Mouse (Mus musculus) forebrain, embryonic 16.5 days (tissue): ENCODE measurements around the gene Tns3. TPM values are rescaled to one million over a fixed set of nuclear protein-coding genes. Genes with fewer than 3 reads are reported as not detected.

ENCODE experiments used
- ATAC-seq: fragments of 200-750 bp; cut with Nextera tagmentation; 2 replicates; pipeline ENCODE4 v1.8.0; 2017; ENCODE audit warnings: mild to moderate bottlenecking, moderate library complexity
- H3K27ac ChIP-seq: fragments of 300-500 bp; sonication (generic); 2 replicates; pipeline ENCODE4 v1.5.1; 2014; ENCODE audit warnings: low read length, control low read depth
- H3K27me3 ChIP-seq: fragments of 300-500 bp; sonication (generic); replicated peaks from 2 replicates; pipeline ENCODE4 v1.6.1; 2014; ENCODE audit warnings: low read length; ENCODE audit not compliant: control insufficient read depth, insufficient read depth
- H3K36me3 ChIP-seq: fragments of 300-500 bp; sonication (generic); 2 replicates; pipeline ENCODE4 v1.6.1; 2014; ENCODE audit not compliant: control insufficient read depth, insufficient read depth
- H3K4me1 ChIP-seq: fragments of 300-500 bp; sonication (generic); replicated peaks from 2 replicates; pipeline ENCODE4 v1.6.1; 2014; ENCODE audit warnings: low read length; ENCODE audit not compliant: control insufficient read depth, insufficient read depth
- H3K4me2 ChIP-seq: fragments of 300-500 bp; sonication (generic); 2 replicates; pipeline ENCODE4 v1.6.1; 2014; ENCODE audit warnings: mild to moderate bottlenecking, low read length, control low read depth
- H3K4me3 ChIP-seq: fragments of 300-500 bp; sonication (generic); replicated peaks from 2 replicates; pipeline ENCODE4 v1.5.1; 2014; ENCODE audit warnings: mild to moderate bottlenecking, low read length, control low read depth
- H3K9ac ChIP-seq: fragments of 300-500 bp; sonication (generic); replicated peaks from 2 replicates; pipeline ENCODE4 v1.6.1; 2014; ENCODE audit warnings: low read depth, low read length, control low read depth
- H3K9me3 ChIP-seq: fragments of 300-500 bp; sonication (generic); 2 replicates; pipeline ENCODE4 v1.6.1; 2016; ENCODE audit warnings: low read length; ENCODE audit not compliant: control insufficient read depth
- WGBS: fragments of 180-500 bp; shearing (Covaris S2); extraction: QIAGEN DNeasy Blood & Tissue Kit; methylation state at CpG from one replicate; pipeline ENCODE4 v1.1.7; 2014; 5-methylcytosine and 5-hydroxymethylcytosine counted together
- polyA plus RNA-seq: library from polyadenylated mRNA; unstranded; fragments of >200 nt; fragmentation: Nextera tagmentation; extraction: Ambion mirVana; gene quantifications from 2 replicates; pipeline ENCODE4 v1.2.1, GENCODE M21; 2015

Gene Tns3
- polyA plus RNA-seq, 1 experiment from 2014 or later: 8.8 TPM

DNA sequence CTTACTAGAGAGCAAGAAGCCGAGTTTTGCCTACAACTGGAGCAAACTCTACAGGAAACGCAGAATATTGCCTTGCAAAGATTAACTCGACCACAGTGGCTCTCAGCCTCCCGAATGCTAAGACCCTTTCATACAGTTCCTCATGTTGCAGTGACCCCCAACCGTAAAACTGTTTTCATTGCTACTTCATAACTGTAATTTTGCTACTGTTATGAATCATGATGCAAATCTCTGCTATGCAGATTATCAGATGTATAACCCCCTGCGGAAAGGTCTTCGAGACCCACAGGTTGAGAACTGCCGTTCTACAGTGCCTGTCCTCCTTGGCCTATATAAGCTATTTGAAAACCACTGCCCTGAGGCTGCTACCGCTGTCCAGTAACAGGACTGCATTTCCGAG lies 46.0 kb downstream of the Tns3 start:
- 67% methylated on average over 10 of the region's 10 CpGs for WGBS
- no peak for ATAC-seq

GRCm38 (mm10) chr11:8615436-8615835 lies 48.9 kb downstream of the Tns3 start:
- no peaks in the 10 kb centered on the region for H3K4me1 ChIP-seq
- no peaks in the 10 kb centered on the region for H3K9me3 ChIP-seq
- no peak overlapping the region for H3K9ac ChIP-seq
- 85% methylated on average over 12 of the region's 12 CpGs for WGBS
- H3K27ac ChIP-seq: no peak overlapping the region
- H3K4me2 ChIP-seq: no peak overlapping the region
- no peak for ATAC-seq
- H3K27me3 ChIP-seq: no peaks in the 10 kb centered on the region
- H3K4me3 ChIP-seq: no peak overlapping the region
- H3K36me3 ChIP-seq: no peaks in the 10 kb centered on the region

More for the DNA sequence above, 46.0 kb downstream of the Tns3 start:
- no peak overlapping the region for H3K9ac ChIP-seq
- H3K4me2 ChIP-seq: no peak overlapping the region
- H3K9me3 ChIP-seq: no peaks in the 10 kb centered on the region
- no peak overlapping the region for H3K4me3 ChIP-seq
- H3K27me3 ChIP-seq: no peaks in the 10 kb centered on the region
- no peaks in the 10 kb centered on the region; the same call in 1 of the 2 replicates for H3K4me1 ChIP-seq
- H3K27ac ChIP-seq: no peak overlapping the region
- H3K36me3 ChIP-seq: no peaks in the 10 kb centered on the region

DNA sequence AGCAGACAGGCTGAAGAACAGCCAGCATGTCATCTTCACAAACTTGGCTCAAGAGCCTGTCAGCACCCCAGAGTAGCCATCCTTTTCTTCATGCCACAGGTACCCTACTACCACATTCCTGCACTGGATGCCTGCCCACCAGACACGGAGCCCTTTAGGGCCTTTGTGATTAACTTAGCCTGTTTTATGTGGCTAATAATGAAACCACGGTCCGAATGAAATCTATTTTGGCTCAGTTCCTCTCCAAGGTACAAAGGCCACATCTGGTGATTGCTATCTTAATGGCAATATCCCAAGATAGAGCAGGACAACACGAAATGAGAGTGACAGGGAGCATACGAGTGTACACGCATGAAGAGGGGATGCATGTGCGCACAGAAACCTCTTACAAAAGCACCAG lies 53.9 kb downstream of the Tns3 start:
- H3K27me3 ChIP-seq: no peaks in the 10 kb centered on the region
- H3K36me3 ChIP-seq: no peaks in the 10 kb centered on the region
- 39% methylated on average over 7 of the region's 7 CpGs for WGBS
- ATAC-seq: no peak
- no peak overlapping the region for H3K27ac ChIP-seq
- H3K9me3 ChIP-seq: no peaks in the 10 kb centered on the region
- H3K9ac ChIP-seq: no peak overlapping the region
- H3K4me2 ChIP-seq: no peak overlapping the region
- H3K4me1 ChIP-seq: no peaks in the 10 kb centered on the region
- H3K4me3 ChIP-seq: no peak overlapping the region

GRCm38 (mm10) chr11:8609873-8610272 lies 54.5 kb downstream of the Tns3 start:
- ATAC-seq: no peak
- Histone ChIP-seq H3K27ac (no peak overlapping the region), H3K4me2 (no peak overlapping the region), H3K9me3 (no peaks in the 10 kb centered on the region), H3K4me1 (no peaks in the 10 kb centered on the region), H3K36me3 (no peaks in the 10 kb centered on the region), H3K27me3 (no peaks in the 10 kb centered on the region), H3K4me3 (no peak overlapping the region), H3K9ac (no peak overlapping the region)
- 90% methylated on average over 12 of the region's 12 CpGs for WGBS

DNA sequence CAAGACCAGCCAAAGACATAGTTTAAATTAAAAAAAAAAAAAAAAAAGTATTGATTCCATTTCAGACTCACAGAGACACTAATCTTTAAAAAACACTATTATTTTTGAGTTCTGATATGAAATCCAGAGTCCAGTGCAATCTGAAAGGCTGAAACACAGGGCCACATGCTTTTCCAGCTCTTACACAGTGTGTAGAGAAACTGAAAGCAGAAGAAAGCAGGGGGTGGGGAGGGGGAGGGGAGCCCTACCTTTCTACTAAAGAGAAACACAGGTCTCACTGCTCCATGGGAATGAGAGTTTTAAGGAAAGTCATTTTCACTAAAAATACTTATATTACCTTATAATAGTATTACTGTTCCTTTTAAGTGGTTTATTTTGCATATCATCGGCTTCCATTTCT lies 57.2 kb downstream of the Tns3 start:
- Histone ChIP-seq H3K27me3 (no peaks in the 10 kb centered on the region), H3K9me3 (no peaks in the 10 kb centered on the region), H3K9ac (no peak overlapping the region), H3K4me1 (0 out of 2 replicates have a peak, but pooled peaks cover 2% of the 10 kb centered on the region), H3K4me3 (no peak overlapping the region), H3K36me3 (no peaks in the 10 kb centered on the region), H3K4me2 (no peak overlapping the region), H3K27ac (no peak overlapping the region)
- 100% methylated on average over 1 of the region's 1 CpGs for WGBS
- no peak for ATAC-seq

DNA sequence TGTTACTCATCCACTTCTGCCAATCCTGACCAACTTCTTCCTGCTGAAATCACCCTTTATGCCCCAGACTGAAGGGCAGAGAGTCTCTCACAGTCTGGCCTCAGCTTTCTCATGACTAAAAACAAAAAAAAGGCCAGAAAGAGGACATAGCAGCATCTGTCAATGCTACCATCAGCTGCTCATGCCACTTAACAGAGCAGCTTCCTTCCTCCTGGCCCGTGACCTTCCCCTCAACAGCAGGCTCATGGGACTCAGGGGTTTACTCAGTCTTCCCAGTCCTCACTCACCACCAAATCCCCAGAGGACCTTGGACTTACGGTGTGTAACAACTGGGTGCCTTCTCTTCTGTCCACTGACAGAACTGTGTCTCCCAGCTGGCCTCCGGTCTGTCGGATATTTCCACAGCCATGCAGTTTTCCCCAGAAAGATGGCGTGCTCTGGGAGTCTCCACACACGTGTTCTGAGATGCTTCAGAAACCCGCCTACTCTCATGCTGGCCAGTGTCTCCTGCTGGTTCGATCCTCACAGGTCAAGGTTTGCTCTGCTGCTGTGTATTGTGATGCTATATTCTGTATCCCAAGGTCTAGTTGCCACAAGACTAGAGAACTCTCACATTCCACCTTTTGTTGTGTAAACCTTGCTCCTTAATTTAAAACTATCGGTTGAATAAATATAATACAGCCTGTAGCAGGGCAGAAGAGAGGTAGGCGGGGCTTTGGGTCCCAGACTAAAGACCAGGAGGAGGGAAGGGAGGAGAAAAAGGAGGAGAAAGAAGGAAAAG lies 59.4 kb downstream of the Tns3 start:
- Histone ChIP-seq H3K27me3 (no peaks in the 10 kb centered on the region), H3K4me3 (no peak overlapping the region), H3K9ac (no peak overlapping the region), H3K27ac (no peak overlapping the region), H3K9me3 (no peaks in the 10 kb centered on the region), H3K4me2 (no peak overlapping the region), H3K4me1 (0 out of 2 replicates have a peak, but pooled peaks cover 2% of the 10 kb centered on the region), H3K36me3 (no peaks in the 10 kb centered on the region)
- no peak for ATAC-seq
- WGBS: 89% methylated on average over 10 of the region's 10 CpGs

DNA sequence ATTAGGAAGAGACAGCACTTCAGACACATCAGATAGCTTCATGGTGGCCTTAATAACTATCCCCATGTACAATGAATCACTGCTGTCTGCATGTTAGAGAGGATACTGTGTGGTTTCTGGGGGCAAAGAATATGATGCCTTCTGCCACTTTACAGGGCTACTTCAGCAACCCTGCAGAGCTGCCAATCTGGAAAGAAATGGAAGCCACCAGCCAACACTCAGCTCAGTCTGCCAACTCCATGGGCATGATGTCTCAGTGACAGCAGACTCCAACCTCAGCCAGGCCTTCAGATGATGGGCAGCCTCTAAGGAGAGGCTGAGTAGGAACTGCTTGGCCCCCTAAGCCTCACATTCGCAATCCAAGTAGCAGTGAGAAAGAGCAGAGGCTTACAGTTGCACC lies 61.7 kb downstream of the Tns3 start:
- H3K9me3 ChIP-seq: no peaks in the 10 kb centered on the region
- H3K4me3 ChIP-seq: no peak overlapping the region
- H3K4me1 ChIP-seq: 0 out of 2 replicates have a peak, but pooled peaks cover 2% of the 10 kb centered on the region
- no peaks in the 10 kb centered on the region for H3K36me3 ChIP-seq
- H3K9ac ChIP-seq: no peak overlapping the region
- 78% methylated on average over 1 of the region's 1 CpGs for WGBS
- peak; percentile 45; the same call in 1 of the 2 replicates for ATAC-seq
- H3K4me2 ChIP-seq: no peak overlapping the region
- H3K27ac ChIP-seq: no peak overlapping the region
- no peaks in the 10 kb centered on the region for H3K27me3 ChIP-seq

GRCm38 (mm10) chr11:8601411-8601821 lies 62.9 kb downstream of the Tns3 start:
- 0 out of 2 replicates have a peak, but pooled peaks cover 2% of the 10 kb centered on the region for H3K4me1 ChIP-seq
- peak; percentile 33; the same call in 1 of the 2 replicates for ATAC-seq
- no peak overlapping the region for H3K4me2 ChIP-seq
- no peaks in the 10 kb centered on the region for H3K9me3 ChIP-seq
- no peak overlapping the region for H3K4me3 ChIP-seq
- no peak overlapping the region for H3K27ac ChIP-seq
- no peak overlapping the region for H3K9ac ChIP-seq
- no peaks in the 10 kb centered on the region for H3K36me3 ChIP-seq
- no peaks in the 10 kb centered on the region for H3K27me3 ChIP-seq
- WGBS: 47% methylated on average over 7 of the region's 7 CpGs

DNA sequence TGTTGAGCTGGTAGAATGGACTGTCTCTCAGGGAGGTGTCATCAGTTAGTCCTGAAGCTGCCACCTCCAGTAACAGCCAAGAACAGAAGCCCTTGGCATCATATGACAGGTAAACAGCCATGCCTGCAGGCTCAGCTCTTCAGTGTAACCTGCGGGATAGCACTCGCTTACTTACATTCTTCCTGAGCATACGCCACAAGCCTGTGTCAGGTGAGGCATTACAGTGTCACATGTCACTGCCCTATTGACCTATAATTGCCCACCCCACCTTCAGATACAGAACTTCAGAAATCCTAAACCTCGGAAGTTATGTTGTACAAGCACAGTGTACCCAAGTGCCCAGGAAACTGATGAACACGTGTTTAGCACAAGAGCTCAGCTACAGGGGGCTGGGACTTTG lies 68.7 kb downstream of the Tns3 start:
- ATAC-seq: no peak
- Histone ChIP-seq H3K4me3 (no peak overlapping the region), H3K27me3 (no peaks in the 10 kb centered on the region), H3K9me3 (no peaks in the 10 kb centered on the region), H3K9ac (no peak overlapping the region), H3K4me1 (no peaks in the 10 kb centered on the region), H3K36me3 (no peaks in the 10 kb centered on the region), H3K4me2 (no peak overlapping the region), H3K27ac (no peak overlapping the region)
- WGBS: 93% methylated on average over 5 of the region's 5 CpGs
